Mouse (Mus musculus) lung, postnatal 0 days (tissue): Measurements from ENCODE around the gene Cyp4f15.

Experiments
- CTCF ChIP-seq: IDR thresholded peaks from 2 replicates; pipeline ENCODE4 v1.5.1; 2016; ENCODE audit warnings: antibody characterized with exemption, mild to moderate bottlenecking
- EP300 ChIP-seq: IDR thresholded peaks from 2 replicates; pipeline ENCODE4 v1.6.1; 2016; ENCODE audit warnings: antibody characterized with exemption, mild to moderate bottlenecking, control low read depth

GRCm38 (mm10) chr17:32646631-32647030 is 38.8 kb upstream of the Cyp4f15 start:
- TF ChIP-seq EP300 (no peak), CTCF (no peak)
